Mouse (Mus musculus) heart, embryonic 14.5 days (tissue): ENCODE data around the gene Gm42421. TPM values are rescaled to one million over a fixed set of nuclear protein-coding genes. Genes with fewer than 3 reads are reported as not detected.

Experiments
- ATAC-seq: fragments of 200-750 bp; cut with Nextera tagmentation; 2 replicates; pipeline ENCODE4 v1.8.0; 2017; ENCODE audit warnings: low read depth, moderate TSS enrichment; ENCODE audit not compliant: insufficient number of reproducible peaks, insufficient read depth, low FRiP score
- H3K27ac ChIP-seq, 2 experiments: fragments of 200-500 bp in 1 of 2; fragments of 300-500 bp in 1 of 2; sonication (generic) in 1 of 2; replicated peaks in 1 of 2; 2 replicates each; pipeline ENCODE4 v1.5.1; 2012 to 2014; ENCODE audit warnings: low read depth in 2 of 2, low read length in 2 of 2, control low read depth in 1 of 2, mild to moderate bottlenecking in 1 of 2, mixed read lengths in 1 of 2; ENCODE audit not compliant: control insufficient read depth in 1 of 2, insufficient read depth in 1 of 2
- H3K27me3 ChIP-seq: fragments of 300-500 bp; sonication (generic); 2 replicates; pipeline ENCODE4 v1.6.1; 2014; ENCODE audit warnings: mild to moderate bottlenecking, low read length, control low read depth; ENCODE audit not compliant: control insufficient read depth, insufficient read depth
- H3K36me3 ChIP-seq: fragments of 300-500 bp; sonication (generic); 2 replicates; pipeline ENCODE4 v1.6.1; 2014; ENCODE audit warnings: mild to moderate bottlenecking, control low read depth, low read length, mixed read lengths; ENCODE audit not compliant: control insufficient read depth, insufficient read depth
- H3K4me1 ChIP-seq, 2 experiments: fragments of 200-500 bp in 1 of 2; fragments of 300-500 bp in 1 of 2; sonication (generic) in 1 of 2; 2 replicates each; pipeline ENCODE4 v1.6.1; 2012 to 2014; ENCODE audit warnings: low read length in 2 of 2, control low read depth in 1 of 2, mixed read lengths in 1 of 2; ENCODE audit not compliant: control insufficient read depth in 2 of 2, insufficient read depth in 2 of 2
- H3K4me2 ChIP-seq: fragments of 300-500 bp; sonication (generic); 2 replicates; pipeline ENCODE4 v1.6.1; 2014; ENCODE audit warnings: mild to moderate bottlenecking, low read length
- H3K4me3 ChIP-seq, 2 experiments: fragments of 200-500 bp in 1 of 2; fragments of 300-500 bp in 1 of 2; sonication (generic) in 1 of 2; 2 replicates each; pipeline ENCODE4 v1.5.1; 2012 to 2014; ENCODE audit warnings: low read length in 2 of 2, mild to moderate bottlenecking in 2 of 2, control low read depth in 1 of 2, low read depth in 1 of 2, moderate library complexity in 1 of 2; ENCODE audit not compliant: control insufficient read depth in 1 of 2, insufficient read depth in 1 of 2
- H3K9ac ChIP-seq: fragments of 300-500 bp; sonication (generic); 2 replicates; pipeline ENCODE4 v1.6.1; 2014; ENCODE audit warnings: mild to moderate bottlenecking, low read length
- H3K9me3 ChIP-seq: fragments of 300-500 bp; sonication (generic); 2 replicates; pipeline ENCODE4 v1.6.1; 2016; ENCODE audit warnings: low read length, control low read depth; ENCODE audit not compliant: control insufficient read depth
- WGBS: fragments of 180-500 bp; shearing (Covaris S2); extraction: QIAGEN DNeasy Blood & Tissue Kit; methylation state at CpG from one replicate; pipeline ENCODE4 v1.1.7; 2014; 5-methylcytosine and 5-hydroxymethylcytosine counted together
- polyA plus RNA-seq: library from polyadenylated mRNA; unstranded; fragments of >200 nt; fragmentation: Nextera tagmentation; extraction: Ambion mirVana; gene quantifications from 2 replicates; pipeline ENCODE4 v1.2.1, GENCODE M21; 2014

Gm42421 gene
- polyA plus RNA-seq, 1 experiment from 2014 or later, result 0.70 TPM

GRCm38 (mm10) chr5:143936156-143936555, 8.2 kb downstream of the Gm42421 start:
- no peaks in the 10 kb centered on the region for H3K27me3 ChIP-seq
- H3K27ac ChIP-seq, result no peak overlapping the region
- H3K4me1 ChIP-seq, result no peaks in the 10 kb centered on the region
- no peak overlapping the region for H3K4me2 ChIP-seq
- no peaks in the 10 kb centered on the region for H3K9me3 ChIP-seq
- 65% methylated on average over 9 of the region's 9 CpGs for WGBS
- ATAC-seq, result no peak
- H3K9ac ChIP-seq, result no peak overlapping the region
- peaks cover 13% of the 10 kb centered on the region for H3K36me3 ChIP-seq
- H3K4me3 ChIP-seq, result no peak overlapping the region

- H3K27ac ChIP-seq, result no peak overlapping the region
- no peak overlapping the region for H3K4me2 ChIP-seq
- no peaks in the 10 kb centered on the region for H3K36me3 ChIP-seq
- no peaks in the 10 kb centered on the region for H3K27me3 ChIP-seq
- H3K9ac ChIP-seq, result no peak overlapping the region
- no peak; the same call in 1 of the 2 replicates for ATAC-seq
- no peaks in the 10 kb centered on the region for H3K9me3 ChIP-seq
- peaks cover 0 to 7% of the 10 kb centered on the region in 2 experiments; a peak in 2 of 4 replicates for H3K4me1 ChIP-seq
- WGBS, result 19% methylated on average over 10 of the region's 10 CpGs
- no peak overlapping the region for H3K4me3 ChIP-seq
Measured at GRCm38 (mm10) chr5:143941588-143941987, 13.6 kb downstream of the Gm42421 start.

- ATAC-seq, result no peak
- H3K4me2 ChIP-seq, result no peak overlapping the region
- H3K9me3 ChIP-seq, result no peaks in the 10 kb centered on the region
- H3K4me3 ChIP-seq, result no peak overlapping the region
- H3K9ac ChIP-seq, result no peak overlapping the region
- H3K27ac ChIP-seq, result no peak overlapping the region
- WGBS, result 73% methylated on average over 14 of the region's 14 CpGs
- peaks cover 0 to 7% of the 10 kb centered on the region in 2 experiments; a peak in 2 of 4 replicates for H3K4me1 ChIP-seq
- no peaks in the 10 kb centered on the region for H3K27me3 ChIP-seq
- H3K36me3 ChIP-seq, result no peaks in the 10 kb centered on the region
Measured at GRCm38 (mm10) chr5:143943231-143944125, 15.5 kb downstream of the Gm42421 start.

- H3K4me3 ChIP-seq, result no peak overlapping the region
- H3K9ac ChIP-seq, result no peak overlapping the region
- 81% methylated on average over 12 of the region's 12 CpGs for WGBS
- no peak overlapping the region for H3K27ac ChIP-seq
- no peak for ATAC-seq
- H3K4me2 ChIP-seq, result no peak overlapping the region
- no peaks in the 10 kb centered on the region for H3K9me3 ChIP-seq
- H3K4me1 ChIP-seq, result peaks cover 0 to 2% of the 10 kb centered on the region in 2 experiments; a peak in 2 of 4 replicates
- H3K27me3 ChIP-seq, result no peaks in the 10 kb centered on the region
- H3K36me3 ChIP-seq, result no peaks in the 10 kb centered on the region
Measured at GRCm38 (mm10) chr5:143948361-143948760, 20.4 kb downstream of the Gm42421 start.

GRCm38 (mm10) chr5:143950016-143950415, 22.0 kb downstream of the Gm42421 start:
- ATAC-seq, result no peak
- no peaks in the 10 kb centered on the region for H3K36me3 ChIP-seq
- no peaks in the 10 kb centered on the region for H3K4me1 ChIP-seq
- no peak overlapping the region for H3K27ac ChIP-seq
- no peaks in the 10 kb centered on the region for H3K9me3 ChIP-seq
- 45% methylated on average over 5 of the region's 5 CpGs for WGBS
- no peak overlapping the region for H3K9ac ChIP-seq
- H3K4me3 ChIP-seq, result no peak overlapping the region
- H3K4me2 ChIP-seq, result no peak overlapping the region
- no peaks in the 10 kb centered on the region for H3K27me3 ChIP-seq

GRCm38 (mm10) chr5:143957101-143957500, 29.1 kb downstream of the Gm42421 start:
- H3K9me3 ChIP-seq, result 0 out of 2 replicates have a peak, but pooled peaks cover 2% of the 10 kb centered on the region
- no peaks in the 10 kb centered on the region for H3K27me3 ChIP-seq
- no peaks in the 10 kb centered on the region for H3K36me3 ChIP-seq
- 89% methylated on average over 6 of the region's 6 CpGs for WGBS
- no peak overlapping the region for H3K9ac ChIP-seq
- H3K4me1 ChIP-seq, result no peaks in the 10 kb centered on the region
- ATAC-seq, result no peak
- no peak overlapping the region for H3K4me3 ChIP-seq
- no peak overlapping the region for H3K4me2 ChIP-seq
- H3K27ac ChIP-seq, result no peak overlapping the region

- Histone ChIP-seq H3K27ac (no peak overlapping the region), H3K9me3 (0 out of 2 replicates have a peak, but pooled peaks cover 2% of the 10 kb centered on the region), H3K9ac (no peak overlapping the region), H3K27me3 (no peaks in the 10 kb centered on the region), H3K4me2 (no peak overlapping the region), H3K36me3 (no peaks in the 10 kb centered on the region), H3K4me3 (no peak overlapping the region), H3K4me1 (no peaks in the 10 kb centered on the region)
- ATAC-seq, result no peak
- WGBS, result 91% methylated on average over 11 of the region's 11 CpGs
Measured at GRCm38 (mm10) chr5:143959551-143959950, 31.6 kb downstream of the Gm42421 start.
